Mouse (Mus musculus) heart, embryonic 15.5 days (tissue): ENCODE measurements at regions not wholly inside any gene's neighbourhood (a gene's known extent, or its start where the extent isn't known, plus 50 kb on each side); places are given as distances from the start of the nearest gene placed in this dataset.
"Not testable (repeated sequence)": the region's sequence is repeated elsewhere in the genome, so short reads cannot be mapped to it uniquely, and the experiment has no call there.

Source experiments
- ATAC-seq: fragments of 200-750 bp; cut with Nextera tagmentation; replicated peaks from 2 replicates; pipeline ENCODE4 v1.8.0; 2017; ENCODE audit warnings: low read depth, moderate TSS enrichment; ENCODE audit not compliant: insufficient number of reproducible peaks, insufficient read depth, low FRiP score
- H3K27ac ChIP-seq: fragments of 300-500 bp; sonication (generic); 2 replicates; pipeline ENCODE4 v1.5.1; 2015; ENCODE audit warnings: mild to moderate bottlenecking, inconsistent platforms
- H3K27me3 ChIP-seq: fragments of 300-500 bp; sonication (generic); 2 replicates; pipeline ENCODE4 v1.6.1; 2015; ENCODE audit warnings: inconsistent platforms
- H3K36me3 ChIP-seq: fragments of 300-500 bp; sonication (generic); 2 replicates; pipeline ENCODE4 v1.6.1; 2015; ENCODE audit warnings: mild to moderate bottlenecking, inconsistent platforms
- H3K4me1 ChIP-seq: fragments of 300-500 bp; sonication (generic); replicated peaks from 2 replicates; pipeline ENCODE4 v1.6.1; 2015; ENCODE audit warnings: inconsistent platforms
- H3K4me2 ChIP-seq: fragments of 300-500 bp; sonication (generic); 2 replicates; pipeline ENCODE4 v1.6.1; 2015; ENCODE audit warnings: inconsistent platforms, mild to moderate bottlenecking, moderate library complexity
- H3K4me3 ChIP-seq: fragments of 300-500 bp; sonication (generic); 2 replicates; pipeline ENCODE4 v1.5.1; 2015; ENCODE audit warnings: mild to moderate bottlenecking, inconsistent platforms
- H3K9ac ChIP-seq: fragments of 300-500 bp; sonication (generic); 2 replicates; pipeline ENCODE4 v1.6.1; 2015; ENCODE audit warnings: mild to moderate bottlenecking, inconsistent platforms
- H3K9me3 ChIP-seq: fragments of 300-500 bp; sonication (generic); replicated peaks from 2 replicates; pipeline ENCODE4 v1.6.1; 2016; ENCODE audit warnings: inconsistent platforms
- WGBS: fragments of 180-500 bp; shearing (Covaris S2); methylation state at CpG from one replicate; pipeline ENCODE4 v1.1.7; 2015; ENCODE audit warnings: mixed read lengths; 5-methylcytosine and 5-hydroxymethylcytosine counted together

GRCm38 (mm10) chr6:3201507-3201906 is 197.9 kb downstream of the Samd9l start:
- H3K9ac ChIP-seq, H3K4me3 ChIP-seq, H3K27me3 ChIP-seq, H3K27ac ChIP-seq, H3K36me3 ChIP-seq, H3K9me3 ChIP-seq, ATAC-seq, H3K4me1 ChIP-seq, H3K4me2 ChIP-seq: not testable (repeated sequence)
- WGBS: 40% methylated on average over 12 of the region's 12 CpGs

DNA sequence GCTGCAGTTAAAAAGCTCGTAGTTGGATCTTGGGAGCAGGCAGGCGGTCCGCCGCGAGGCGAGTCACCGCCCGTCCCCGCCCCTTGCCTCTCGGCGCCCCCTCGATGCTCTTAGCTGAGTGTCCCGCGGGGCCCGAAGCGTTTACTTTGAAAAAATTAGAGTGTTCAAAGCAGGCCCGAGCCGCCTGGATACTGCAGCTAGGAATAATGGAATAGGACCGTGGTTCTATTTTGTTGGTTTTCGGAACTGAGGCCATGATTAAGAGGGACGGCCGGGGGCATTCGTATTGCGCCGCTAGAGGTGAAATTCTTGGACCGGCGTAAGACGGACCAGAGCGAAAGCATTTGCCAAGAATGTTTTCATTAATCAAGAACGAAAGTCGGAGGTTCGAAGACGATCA is 198.3 kb downstream of the Samd9l start:
- no peak overlapping the region for H3K27ac ChIP-seq
- H3K9ac ChIP-seq: no peak overlapping the region
- H3K27me3 ChIP-seq: no peaks in the 10 kb centered on the region
- 53% methylated on average over 33 of the region's 33 CpGs for WGBS
- H3K4me1 ChIP-seq: no peaks in the 10 kb centered on the region
- no peak for ATAC-seq
- no peak overlapping the region for H3K4me2 ChIP-seq
- H3K36me3 ChIP-seq: no peaks in the 10 kb centered on the region
- no peaks in the 10 kb centered on the region for H3K9me3 ChIP-seq
- no peak overlapping the region for H3K4me3 ChIP-seq

DNA sequence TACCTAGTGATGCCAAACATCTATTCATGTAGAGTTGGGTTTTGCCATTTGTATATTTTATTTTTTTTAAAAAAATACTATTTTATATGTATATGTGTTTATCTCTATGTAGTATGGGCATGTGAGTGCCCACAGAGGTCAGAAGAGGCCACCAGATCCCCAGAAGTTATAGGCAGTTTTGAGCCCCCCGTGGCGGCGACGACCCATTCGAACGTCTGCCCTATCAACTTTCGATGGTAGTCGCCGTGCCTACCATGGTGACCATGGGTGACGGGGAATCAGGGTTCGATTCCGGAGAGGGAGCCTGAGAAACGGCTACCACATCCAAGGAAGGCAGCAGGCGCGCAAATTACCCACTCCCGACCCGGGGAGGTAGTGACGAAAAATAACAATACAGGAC is 198.8 kb downstream of the Samd9l start:
- not testable (repeated sequence) for ATAC-seq, H3K27me3 ChIP-seq, H3K4me3 ChIP-seq, H3K4me1 ChIP-seq, H3K36me3 ChIP-seq, H3K9ac ChIP-seq, H3K4me2 ChIP-seq, H3K9me3 ChIP-seq, H3K27ac ChIP-seq
- 76% methylated on average over 18 of the region's 18 CpGs for WGBS

GRCm38 (mm10) chr6:3192424-3192820 is 206.9 kb downstream of the Samd9l start:
- ATAC-seq, H3K9ac ChIP-seq, H3K27me3 ChIP-seq, H3K4me1 ChIP-seq, H3K27ac ChIP-seq, H3K4me3 ChIP-seq, H3K9me3 ChIP-seq, H3K36me3 ChIP-seq, H3K4me2 ChIP-seq: not testable (repeated sequence)
- 48% methylated on average over 1 of the region's 1 CpGs for WGBS

GRCm38 (mm10) chr6:3191695-3192423 is 207.5 kb downstream of the Samd9l start:
- not testable (repeated sequence) for H3K9me3 ChIP-seq, H3K9ac ChIP-seq, H3K4me1 ChIP-seq, H3K4me2 ChIP-seq, H3K27ac ChIP-seq, ATAC-seq, H3K27me3 ChIP-seq, H3K36me3 ChIP-seq, H3K4me3 ChIP-seq
- 74% methylated on average over 6 of the region's 6 CpGs for WGBS

DNA sequence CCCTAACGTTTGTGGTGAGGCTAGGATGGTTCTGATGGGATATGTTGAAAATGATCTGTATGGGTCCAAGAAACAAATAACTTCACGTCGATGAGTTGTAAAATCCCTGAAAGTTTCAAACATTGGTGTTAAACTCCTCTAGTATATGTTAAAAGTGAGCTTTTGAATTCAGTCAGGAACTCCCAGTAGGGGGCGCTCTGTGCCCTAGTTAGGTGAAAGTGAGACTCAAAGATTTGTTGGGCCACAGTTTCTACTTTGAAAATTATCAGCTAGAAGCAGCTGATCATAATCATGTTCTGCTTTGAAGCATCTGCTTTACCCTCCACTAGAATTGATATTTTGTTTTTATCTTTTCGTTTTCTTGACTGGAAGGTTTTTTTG is 215.6 kb downstream of the Samd9l start:
- H3K27me3 ChIP-seq: peaks cover 4% of the 10 kb centered on the region; the same call in 1 of the 2 replicates
- no peaks in the 10 kb centered on the region for H3K36me3 ChIP-seq
- 35% methylated on average over 5 of the region's 5 CpGs for WGBS
- H3K4me3 ChIP-seq: no peak overlapping the region
- no peak overlapping the region for H3K27ac ChIP-seq
- H3K9me3 ChIP-seq: peaks cover 12% of the 10 kb centered on the region; the same call in 1 of the 2 replicates
- ATAC-seq: no peak
- H3K9ac ChIP-seq: no peak overlapping the region
- H3K4me1 ChIP-seq: no peaks in the 10 kb centered on the region
- H3K4me2 ChIP-seq: no peak overlapping the region

DNA sequence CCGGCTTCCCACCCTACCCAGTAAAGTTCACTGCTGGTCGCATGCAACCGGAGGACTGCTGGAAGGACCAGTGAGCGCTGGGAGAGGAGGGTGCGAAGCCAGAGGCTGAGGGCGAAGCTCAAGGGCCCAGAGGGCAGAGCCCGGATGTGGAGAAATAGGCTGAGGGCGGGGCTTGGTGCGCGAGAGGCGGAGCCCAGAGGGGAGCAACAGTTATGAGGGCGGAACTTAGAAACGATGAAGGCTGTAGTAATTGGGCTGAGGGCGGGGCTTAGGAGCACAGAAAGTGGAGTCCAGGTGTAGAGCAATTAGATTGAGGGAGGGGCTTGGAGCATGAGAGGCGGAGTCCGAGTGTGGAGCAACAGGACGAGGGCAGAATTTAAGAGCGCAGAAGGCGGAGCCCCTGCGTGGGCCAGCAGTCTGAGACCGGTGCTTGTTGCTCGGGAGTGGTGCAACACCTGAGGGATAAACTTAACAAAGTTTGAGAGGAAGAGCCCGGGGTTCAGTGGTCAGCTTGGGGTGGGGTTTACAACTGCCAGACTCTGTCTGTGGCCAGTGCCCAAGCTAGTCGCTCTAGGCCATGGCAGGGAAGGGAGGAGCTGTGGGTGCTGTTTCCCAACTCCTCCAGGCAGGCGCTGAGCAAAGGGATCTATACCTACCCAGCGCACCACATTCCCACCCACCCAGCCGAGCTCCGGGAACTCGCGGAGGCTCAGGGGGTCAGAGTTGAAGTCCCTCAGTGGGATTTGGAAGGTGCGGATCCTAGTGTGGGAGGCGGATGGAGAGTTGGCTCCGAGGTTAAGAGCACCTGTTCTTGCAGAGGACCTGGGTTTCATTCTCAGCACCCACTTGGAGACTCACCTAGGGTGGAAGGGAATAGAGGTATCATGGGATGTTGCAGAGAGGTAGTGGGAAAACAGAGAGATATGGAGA is 216.2 kb downstream of the Samd9l start:
- Histone ChIP-seq H3K4me1 (no peaks in the 10 kb centered on the region), H3K9me3 (peaks cover 12% of the 10 kb centered on the region; the same call in 1 of the 2 replicates), H3K4me2 (peak overlapping the region; percentile 41), H3K4me3 (peak overlapping the region; percentile 16), H3K36me3 (no peaks in the 10 kb centered on the region), H3K27me3 (peaks cover 4% of the 10 kb centered on the region; the same call in 1 of the 2 replicates), H3K27ac (no peak overlapping the region), H3K9ac (no peak overlapping the region)
- 38% methylated on average over 33 of the region's 33 CpGs for WGBS
- ATAC-seq: peak; percentile 76

GRCm38 (mm10) chr6:3182424-3182841 is 216.9 kb downstream of the Samd9l start:
- peaks cover 12% of the 10 kb centered on the region; the same call in 1 of the 2 replicates for H3K9me3 ChIP-seq
- H3K36me3 ChIP-seq, H3K9ac ChIP-seq, H3K4me1 ChIP-seq, H3K27me3 ChIP-seq, H3K27ac ChIP-seq: not testable (repeated sequence)
- 30% methylated on average over 17 of the region's 17 CpGs for WGBS
- ATAC-seq: peak; percentile 29; the same call in 1 of the 2 replicates
- H3K4me2 ChIP-seq: peak overlapping the region; percentile 41
- peak overlapping the region; percentile 16 for H3K4me3 ChIP-seq

DNA sequence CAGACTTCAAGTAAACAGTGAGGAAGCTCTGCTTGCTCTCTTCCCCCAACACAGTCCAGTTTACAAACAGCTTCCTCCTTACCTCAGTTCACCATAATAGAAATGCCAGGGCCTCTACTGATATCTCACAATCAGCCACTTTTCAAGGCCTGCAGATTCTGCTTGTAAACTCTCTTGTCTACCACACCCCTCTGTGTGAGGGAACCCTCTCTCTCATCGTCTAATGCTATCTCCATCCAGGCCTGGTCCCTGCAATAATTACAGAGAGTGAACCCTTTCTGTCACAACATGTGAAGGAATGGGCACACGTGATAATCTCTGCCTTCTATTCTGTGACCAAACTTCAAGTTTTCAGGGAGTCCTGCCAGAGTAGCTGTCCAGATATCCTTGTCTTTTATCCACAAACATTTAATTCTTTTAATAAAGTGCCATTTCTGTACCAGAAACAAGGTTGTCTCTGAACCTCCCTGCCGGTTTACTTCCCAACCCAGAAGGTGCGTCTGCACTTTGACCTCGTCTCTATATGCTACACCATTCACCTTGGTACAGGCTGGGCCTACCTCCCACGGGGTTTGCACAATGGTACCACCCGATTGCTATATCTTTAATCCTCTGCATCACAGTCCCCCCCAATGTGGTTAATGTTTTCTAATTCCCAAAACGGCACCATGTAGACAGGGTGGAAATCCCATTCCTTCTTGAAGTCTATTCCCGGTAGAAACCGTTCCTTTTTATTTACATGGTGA is 219.6 kb downstream of the Samd9l start:
- WGBS: 71% methylated on average over 8 of the region's 10 CpGs
- H3K27me3 ChIP-seq: not testable (repeated sequence)

GRCm38 (mm10) chr6:3169479-3169878 is 229.9 kb downstream of the Samd9l start:
- not testable (repeated sequence) for H3K9me3 ChIP-seq, H3K27me3 ChIP-seq, H3K27ac ChIP-seq, ATAC-seq, H3K4me1 ChIP-seq, H3K4me3 ChIP-seq, H3K4me2 ChIP-seq, H3K36me3 ChIP-seq, H3K9ac ChIP-seq
- 44% methylated on average over 4 of the region's 4 CpGs for WGBS

More for the DNA sequence above, 219.6 kb downstream of the Samd9l start:
- not testable (repeated sequence) for H3K4me3 ChIP-seq, H3K36me3 ChIP-seq, H3K4me2 ChIP-seq, ATAC-seq, H3K27ac ChIP-seq, H3K4me1 ChIP-seq, H3K9ac ChIP-seq
- H3K9me3 ChIP-seq: peaks cover 12% of the 10 kb centered on the region; the same call in 1 of the 2 replicates

GRCm38 (mm10) chr6:3166149-3166548 is 233.2 kb downstream of the Samd9l start:
- H3K4me1 ChIP-seq, H3K36me3 ChIP-seq, H3K9ac ChIP-seq, ATAC-seq, H3K4me3 ChIP-seq, H3K4me2 ChIP-seq, H3K27ac ChIP-seq, H3K27me3 ChIP-seq, H3K9me3 ChIP-seq: not testable (repeated sequence)
- 43% methylated on average over 1 of the region's 1 CpGs for WGBS
